Comparison of ENCODE assay signal across 8 mouse cellular contexts in the genomic region with DNA sequence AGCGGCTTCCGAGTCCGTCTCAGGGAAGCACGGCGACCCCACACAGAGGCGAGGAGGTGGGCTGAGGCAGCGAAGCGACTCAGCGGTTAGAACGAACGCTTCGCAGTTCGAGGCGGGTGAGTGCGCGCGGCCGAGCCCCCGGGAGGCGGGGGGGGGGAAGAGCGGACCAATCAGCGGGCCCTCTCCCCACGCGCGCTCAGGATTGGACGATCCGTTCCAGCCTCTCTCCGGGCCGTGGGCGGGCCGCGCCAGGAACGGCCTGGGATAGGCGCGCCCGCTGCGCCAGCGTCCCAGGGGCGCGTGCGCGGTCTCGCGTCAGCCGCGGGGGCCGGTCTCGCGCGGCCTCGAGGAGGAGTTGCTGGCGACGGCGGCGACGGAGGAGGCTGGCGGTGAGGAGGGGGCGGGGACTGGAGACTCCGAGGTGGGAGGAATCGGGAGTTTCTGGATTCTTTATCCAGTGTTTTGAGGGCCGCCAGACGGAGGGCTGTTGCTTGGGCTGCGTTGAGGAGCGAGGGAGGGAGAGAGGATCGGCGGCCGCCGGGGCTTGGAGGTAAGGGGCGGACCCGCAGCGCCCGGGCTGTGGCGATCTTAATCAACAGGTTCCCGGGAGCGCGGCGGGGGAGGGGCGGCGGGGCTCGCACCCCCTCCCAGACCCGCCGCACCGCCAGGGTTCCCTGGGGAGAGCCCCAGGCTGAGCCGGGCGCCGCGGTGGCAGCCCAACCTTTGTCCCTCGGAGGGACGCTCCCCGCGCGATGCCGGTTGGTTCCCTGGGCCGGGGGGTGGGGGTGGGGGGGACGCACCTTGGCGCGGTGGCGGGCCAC. TPM values are rescaled to one million over a fixed set of nuclear protein-coding genes. Genes with fewer than 3 reads are reported as not detected.
A peak's percentile ranks its signal among the peaks of the same experiment; 100 is the strongest.
DNase-seq lines count a peak whose midpoint lies in the region; ATAC-seq and TF ChIP-seq lines count a peak whose summit lies in the region.

Mpp5 (plus strand) TSS at position 351 of the 821 bp plus-strand sequence.

- TF ChIP-seq POLR2A in cortical plate, adult 2 months (IDR thresholded peaks at IDR 0.05; ENCODE audit: extremely low read depth, insufficient read depth, low read length), result peak; percentile 47; the same call in 1 of the 2 replicates

- H3K27ac ChIP-seq in cortical plate, adult 2 months (ENCODE audit: insufficient read depth, low read length), result peak within 1 kb of the TSS; percentile 55; the same call in 1 of the 2 replicates

- H3K36me3 ChIP-seq in megakaryocyte, embryonic 14.5 days (replicated peaks; ENCODE audit: low read length), result peaks cover 9% of the 10 kb centered on the region

- H3K27me3 ChIP-seq in megakaryocyte, embryonic 14.5 days (replicated peaks), result no peaks in the 10 kb centered on the region

- no peaks in the 10 kb centered on the region for H3K9me3 ChIP-seq in megakaryocyte, embryonic 14.5 days

- DNase-seq in gastrocnemius, adult 8-10 months (ENCODE audit: low spot score in 2 of 2), result peak; percentile 93 to 97
- peak; percentile 67 for DNase-seq in hindlimb bud, embryonic 11.5 days (ENCODE audit: extremely low spot score, low read depth, low spot score)
- DNase-seq in left cerebral cortex, adult 8-10 months (ENCODE audit: low spot score in 2 of 2), result peak; percentile 83 to 97
- DNase-seq in right cerebral cortex, postnatal 10 days (ENCODE audit: low spot score in 2 of 2), result peak; percentile 98
- peak; percentile 93 for DNase-seq in urinary bladder, postnatal 25 days (ENCODE audit: low spot score)

- peak within 1 kb of the TSS; percentile 69 for H3K4me3 ChIP-seq in cortical plate, adult 2 months (ENCODE audit: insufficient read depth, low read length)
- H3K4me3 ChIP-seq in megakaryocyte, embryonic 14.5 days (replicated peaks), result peak within 1 kb of the TSS; percentile 94

- peak; percentile 97 for ATAC-seq in activated CD4-positive, CD25-positive, alpha-beta regulatory T cell, adult 4 months

- H3K4me1 ChIP-seq in cortical plate, adult 2 months (ENCODE audit: control insufficient read depth, insufficient read depth, low read length), result no peaks in the 10 kb centered on the region
- H3K4me1 ChIP-seq in megakaryocyte, embryonic 14.5 days, result peaks cover 34% of the 10 kb centered on the region

- no peak for TF ChIP-seq CTCF in cortical plate, adult 2 months (IDR thresholded peaks at IDR 0.05; ENCODE audit: extremely low read depth, insufficient read depth, low read length)

RNA-seq across cellular contexts. Expression of gene Mpp5, which starts in this region (rescaled TPM):
- polyA plus RNA-seq in activated CD4-positive, CD25-positive, alpha-beta regulatory T cell, adult 4 months (2017; shearing (Covaris generic)), result 10 to 100 TPM in 1 of 2 experiments, 1 to 10 TPM in 1; 9.7 to 11.7 TPM
- 11.4 and 12.5 TPM in 2 replicates for polyA plus RNA-seq in cortical plate, adult 2 months (2012; rRNA removed)
- 10 to 100 TPM; 12.9 to 21.2 (median 17.2) TPM for total RNA-seq in gastrocnemius, adult 8-10 months (2022)
- total RNA-seq in left cerebral cortex, adult 8-10 months (2022), result 10 to 100 TPM; 24.5 to 29.2 (median 27.1) TPM
- 1.6 TPM in 1 of 2 replicates, not detected in the other for polyA plus RNA-seq in megakaryocyte, embryonic 14.5 days (2012; ENCODE audit: insufficient read depth, low replicate concordance)

Comparison
In these comparisons a context has a peak if more than half of its experiments do, and no peak if none do; other contexts are left out.
1. Peak in every context shown above with its lines: DNase-seq, ATAC-seq, H3K4me3 ChIP-seq and H3K27ac ChIP-seq.